Mouse (Mus musculus) embryonic facial prominence, embryonic 13.5 days (tissue): ENCODE data around the gene Mast4. TPM values are rescaled to one million over a fixed set of nuclear protein-coding genes. Genes with fewer than 3 reads are reported as not detected.
"Not testable (repeated sequence)": the region's sequence is repeated elsewhere in the genome, so short reads cannot be mapped to it uniquely, and the experiment has no call there.

ENCODE experiments used
- ATAC-seq: fragments of 200-750 bp; cut with Nextera tagmentation; 2 replicates; pipeline ENCODE4 v1.8.0; 2017; ENCODE audit warnings: low read depth; ENCODE audit not compliant: insufficient number of reproducible peaks, insufficient read depth, low FRiP score, low TSS enrichment
- H3K27ac ChIP-seq: fragments of 300-500 bp; sonication (generic); 2 replicates; pipeline ENCODE4 v1.5.1; 2015; ENCODE audit warnings: moderate library complexity, mild to moderate bottlenecking, inconsistent platforms
- H3K27me3 ChIP-seq: fragments of 300-500 bp; sonication (generic); 2 replicates; pipeline ENCODE4 v1.6.1; 2015; ENCODE audit warnings: mild to moderate bottlenecking, inconsistent platforms
- H3K36me3 ChIP-seq: fragments of 300-500 bp; sonication (generic); 2 replicates; pipeline ENCODE4 v1.6.1; 2015; ENCODE audit warnings: mild to moderate bottlenecking, inconsistent platforms
- H3K4me1 ChIP-seq: fragments of 300-500 bp; sonication (generic); 2 replicates; pipeline ENCODE4 v1.6.1; 2015; ENCODE audit warnings: inconsistent platforms
- H3K4me2 ChIP-seq: fragments of 300-500 bp; sonication (generic); 2 replicates; pipeline ENCODE4 v1.6.1; 2015; ENCODE audit warnings: moderate library complexity, mild to moderate bottlenecking, inconsistent platforms
- H3K4me3 ChIP-seq: fragments of 300-500 bp; sonication (generic); 2 replicates; pipeline ENCODE4 v1.5.1; 2015; ENCODE audit warnings: mild to moderate bottlenecking, inconsistent platforms
- H3K9ac ChIP-seq: fragments of 300-500 bp; sonication (generic); 2 replicates; pipeline ENCODE4 v1.6.1; 2015; ENCODE audit warnings: mild to moderate bottlenecking, inconsistent platforms
- H3K9me3 ChIP-seq: fragments of 300-500 bp; sonication (generic); 2 replicates; pipeline ENCODE4 v1.6.1; 2016; ENCODE audit warnings: inconsistent platforms
- WGBS: fragments of 180-500 bp; shearing (Covaris S2); methylation state at CpG from one replicate; pipeline ENCODE4 v1.1.7; 2015; ENCODE audit warnings: mixed read lengths; 5-methylcytosine and 5-hydroxymethylcytosine counted together
- polyA plus RNA-seq: library from polyadenylated mRNA; unstranded; fragments of >200 nt; fragmentation: Nextera tagmentation; extraction: Ambion mirVana; gene quantifications from 2 replicates; pipeline ENCODE4 v1.2.1, GENCODE M21; 2015

Gene Mast4
- 28.6 and 30.1 TPM in 2 replicates for polyA plus RNA-seq

GRCm38 (mm10) chr13:103334392-103334686 is at the start of gene Mast4:
Gene Mast4, minus strand, starts transcription at chr13:103334497.
- Histone ChIP-seq H3K9me3 (0 out of 2 replicates have a peak, but pooled peaks cover 2% of the 10 kb centered on the region), H3K36me3 (no peaks in the 10 kb centered on the region), H3K4me1 (peaks cover 17% of the 10 kb centered on the region), H3K27me3 (peaks cover 60% of the 10 kb centered on the region), H3K4me3 (peak within 1 kb of the TSS; percentile 59), H3K27ac (no peak within 1 kb of the TSS), H3K9ac (peak within 1 kb of the TSS; percentile 71), H3K4me2 (peak within 1 kb of the TSS; percentile 95)
- WGBS, result 1% methylated on average over 44 of the region's 44 CpGs
- peak; percentile 90 for ATAC-seq

GRCm38 (mm10) chr13:103374495-103374894 is 40.2 kb upstream of the Mast4 start:
- H3K9me3 ChIP-seq, result no peaks in the 10 kb centered on the region

GRCm38 (mm10) chr13:103369194-103369593 is 34.9 kb upstream of the Mast4 start:
- no peak for ATAC-seq
- Histone ChIP-seq H3K9me3 (no peaks in the 10 kb centered on the region), H3K27me3 (no peaks in the 10 kb centered on the region), H3K36me3 (no peaks in the 10 kb centered on the region), H3K27ac (no peak overlapping the region), H3K9ac (no peak overlapping the region), H3K4me2 (no peak overlapping the region), H3K4me1 (no peaks in the 10 kb centered on the region), H3K4me3 (no peak overlapping the region)
- 82% methylated on average over 7 of the region's 7 CpGs for WGBS

More at GRCm38 (mm10) chr13:103374495-103374894, 40.2 kb upstream of the Mast4 start:
- 40% methylated on average over 1 of the region's 1 CpGs for WGBS
- Histone ChIP-seq H3K4me3 (no peak overlapping the region), H3K27ac (no peak overlapping the region), H3K4me1 (no peaks in the 10 kb centered on the region), H3K4me2 (no peak overlapping the region), H3K27me3 (no peaks in the 10 kb centered on the region), H3K36me3 (no peaks in the 10 kb centered on the region), H3K9ac (no peak overlapping the region)
- ATAC-seq, result no peak

- no peak overlapping the region for H3K9ac ChIP-seq
- no peak overlapping the region for H3K4me2 ChIP-seq
- ATAC-seq, result no peak
- no peaks in the 10 kb centered on the region for H3K9me3 ChIP-seq
- H3K27ac ChIP-seq, result no peak overlapping the region
- H3K4me3 ChIP-seq, result no peak overlapping the region
- no peaks in the 10 kb centered on the region for H3K36me3 ChIP-seq
- WGBS, result 73% methylated on average over 10 of the region's 10 CpGs
- H3K27me3 ChIP-seq, result no peaks in the 10 kb centered on the region
- H3K4me1 ChIP-seq, result no peaks in the 10 kb centered on the region
Measured at GRCm38 (mm10) chr13:103363181-103363580, 28.9 kb upstream of the Mast4 start.

GRCm38 (mm10) chr13:103357415-103357814 is 23.1 kb upstream of the Mast4 start:
- not testable (repeated sequence) for H3K9ac ChIP-seq, H3K36me3 ChIP-seq, H3K4me2 ChIP-seq, H3K9me3 ChIP-seq, H3K4me1 ChIP-seq, H3K27ac ChIP-seq, H3K4me3 ChIP-seq, H3K27me3 ChIP-seq, ATAC-seq
- WGBS, result 92% methylated on average over 16 of the region's 16 CpGs

GRCm38 (mm10) chr13:103356909-103357308 is 22.6 kb upstream of the Mast4 start:
- H3K4me1 ChIP-seq, H3K9me3 ChIP-seq, H3K4me3 ChIP-seq, H3K36me3 ChIP-seq, H3K4me2 ChIP-seq, H3K27ac ChIP-seq, H3K9ac ChIP-seq, H3K27me3 ChIP-seq, ATAC-seq: not testable (repeated sequence)
- 98% methylated on average over 5 of the region's 6 CpGs for WGBS

- H3K27ac ChIP-seq, result no peak overlapping the region
- no peaks in the 10 kb centered on the region for H3K36me3 ChIP-seq
- 66% methylated on average over 3 of the region's 3 CpGs for WGBS
- no peak overlapping the region for H3K9ac ChIP-seq
- H3K4me1 ChIP-seq, result no peaks in the 10 kb centered on the region
- H3K4me3 ChIP-seq, result no peak overlapping the region
- no peaks in the 10 kb centered on the region for H3K9me3 ChIP-seq
- H3K4me2 ChIP-seq, result no peak overlapping the region
- no peaks in the 10 kb centered on the region for H3K27me3 ChIP-seq
- ATAC-seq, result no peak
Measured at GRCm38 (mm10) chr13:103354737-103355136, 20.4 kb upstream of the Mast4 start.

GRCm38 (mm10) chr13:103344749-103345148 is 10.5 kb upstream of the Mast4 start:
- no peaks in the 10 kb centered on the region for H3K36me3 ChIP-seq
- H3K9me3 ChIP-seq, result no peaks in the 10 kb centered on the region
- H3K4me2 ChIP-seq, result no peak overlapping the region
- no peak overlapping the region for H3K9ac ChIP-seq
- no peak for ATAC-seq
- no peaks in the 10 kb centered on the region for H3K27me3 ChIP-seq
- 93% methylated on average over 8 of the region's 8 CpGs for WGBS
- H3K27ac ChIP-seq, result no peak overlapping the region
- H3K4me1 ChIP-seq, result no peaks in the 10 kb centered on the region
- H3K4me3 ChIP-seq, result no peak overlapping the region

- Histone ChIP-seq H3K27ac (no peak overlapping the region), H3K4me1 (no peaks in the 10 kb centered on the region), H3K9ac (no peak overlapping the region), H3K9me3 (no peaks in the 10 kb centered on the region), H3K4me2 (no peak overlapping the region), H3K36me3 (no peaks in the 10 kb centered on the region), H3K27me3 (no peaks in the 10 kb centered on the region), H3K4me3 (no peak overlapping the region)
- no peak for ATAC-seq
- 89% methylated on average over 8 of the region's 8 CpGs for WGBS
Measured at GRCm38 (mm10) chr13:103344006-103344720, 9.9 kb upstream of the Mast4 start.

GRCm38 (mm10) chr13:103341031-103341430 is 6.7 kb upstream of the Mast4 start:
- 0 out of 2 replicates have a peak, but pooled peaks cover 2% of the 10 kb centered on the region for H3K9me3 ChIP-seq
- WGBS, result 70% methylated on average over 4 of the region's 4 CpGs
- H3K4me2 ChIP-seq, result no peak overlapping the region
- H3K4me3 ChIP-seq, result no peak overlapping the region
- peaks cover 11% of the 10 kb centered on the region for H3K27me3 ChIP-seq
- H3K27ac ChIP-seq, result no peak overlapping the region
- no peak overlapping the region for H3K9ac ChIP-seq
- no peaks in the 10 kb centered on the region for H3K36me3 ChIP-seq
- no peak for ATAC-seq
- no peaks in the 10 kb centered on the region for H3K4me1 ChIP-seq

- Histone ChIP-seq H3K9me3 (0 out of 2 replicates have a peak, but pooled peaks cover 2% of the 10 kb centered on the region), H3K4me2 (no peak overlapping the region), H3K27me3 (peaks cover 33% of the 10 kb centered on the region), H3K36me3 (no peaks in the 10 kb centered on the region), H3K9ac (no peak overlapping the region), H3K4me1 (peaks cover 10% of the 10 kb centered on the region), H3K4me3 (no peak overlapping the region), H3K27ac (no peak overlapping the region)
- no peak for ATAC-seq
- 79% methylated on average over 2 of the region's 2 CpGs for WGBS
Measured at GRCm38 (mm10) chr13:103338616-103339015, 4.3 kb upstream of the Mast4 start.

GRCm38 (mm10) chr13:103336237-103336636 is 1.9 kb upstream of the Mast4 start:
- H3K9me3 ChIP-seq, result 0 out of 2 replicates have a peak, but pooled peaks cover 2% of the 10 kb centered on the region
- H3K9ac ChIP-seq, result no peak overlapping the region
- H3K4me1 ChIP-seq, result peaks cover 17% of the 10 kb centered on the region
- H3K27me3 ChIP-seq, result peaks cover 56% of the 10 kb centered on the region
- no peak for ATAC-seq
- no peak overlapping the region for H3K4me2 ChIP-seq
- H3K4me3 ChIP-seq, result no peak overlapping the region
- WGBS, result 31% methylated on average over 5 of the region's 5 CpGs
- H3K36me3 ChIP-seq, result no peaks in the 10 kb centered on the region
- H3K27ac ChIP-seq, result no peak overlapping the region
